Mouse (Mus musculus) right cerebral cortex, postnatal 4 days (tissue): ENCODE measurements around the gene Uba2.
"Not testable (repeated sequence)": the region's sequence is repeated elsewhere in the genome, so short reads cannot be mapped to it uniquely, and the experiment has no call there.

ENCODE experiments used
- DNase-seq: peaks from one replicate; pipeline ENCODE4 v3.0.0-alpha.2; 2022

Uba2 gene

DNA sequence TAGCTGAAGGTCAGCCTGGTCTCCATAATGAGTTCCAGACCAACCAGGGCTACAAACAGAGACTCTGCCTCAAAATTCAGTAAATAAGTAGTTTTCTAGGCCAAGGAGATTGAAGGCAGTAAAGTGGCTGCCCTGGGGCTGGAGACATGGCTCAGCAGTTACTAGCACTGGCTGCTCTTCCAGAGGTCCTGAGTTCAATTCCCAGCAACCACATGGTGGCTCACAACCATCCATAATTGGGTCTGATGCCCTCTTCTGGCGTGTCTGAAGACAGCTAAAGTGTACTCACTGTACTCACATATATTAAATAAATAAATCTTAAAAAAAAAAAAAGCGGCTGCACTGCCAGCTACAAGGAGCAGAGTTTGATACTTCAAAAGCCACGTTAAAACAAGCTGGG lies 3.4 kb downstream of the Uba2 start:
- DNase-seq = no peak

DNA sequence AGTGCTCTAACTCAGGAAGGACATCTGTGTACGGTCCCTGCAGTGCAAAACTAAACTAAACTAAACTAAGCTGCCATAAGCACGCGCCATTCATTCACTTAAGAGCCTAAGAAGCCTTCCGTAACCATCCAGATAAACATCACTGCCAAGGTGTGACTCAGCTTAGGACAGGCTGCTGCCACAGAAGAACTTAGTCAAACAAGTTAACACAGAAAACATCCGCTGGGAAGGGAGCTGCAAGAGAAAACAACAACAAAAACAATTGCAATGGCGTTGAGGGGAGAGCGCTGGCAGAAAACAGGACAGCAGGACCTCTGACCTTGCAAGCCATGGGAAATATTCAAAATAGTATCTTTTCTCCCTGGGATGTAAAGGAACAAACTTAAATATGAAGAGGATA lies 4.7 kb downstream of the Uba2 start:
- DNase-seq = no peak

GRCm38 (mm10) chr7:34159167-34159566 lies 10.2 kb downstream of the Uba2 start:
- DNase-seq = no peak

DNA sequence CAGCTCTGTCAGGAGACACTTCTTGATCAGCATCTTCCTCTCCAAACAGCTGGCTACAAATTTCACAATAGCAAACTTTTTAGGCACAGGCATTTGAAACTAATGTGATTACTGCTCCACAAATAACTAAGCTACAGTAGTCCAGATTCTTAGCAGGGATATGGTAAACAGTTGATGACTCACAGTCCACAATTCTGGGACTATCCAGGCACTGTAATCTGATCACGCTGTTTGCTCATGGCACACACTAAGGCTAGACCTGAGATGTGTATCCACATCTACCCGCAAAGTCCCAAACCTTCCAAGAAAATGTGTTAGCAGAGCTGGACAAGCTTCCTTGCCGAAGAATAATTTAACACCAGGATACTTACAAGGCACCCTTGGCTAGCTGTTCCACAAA lies 11.4 kb downstream of the Uba2 start:
- DNase-seq = no peak

- DNase-seq = no peak
Observed at GRCm38 (mm10) chr7:34147193-34147592, 22.2 kb downstream of the Uba2 start.

DNA sequence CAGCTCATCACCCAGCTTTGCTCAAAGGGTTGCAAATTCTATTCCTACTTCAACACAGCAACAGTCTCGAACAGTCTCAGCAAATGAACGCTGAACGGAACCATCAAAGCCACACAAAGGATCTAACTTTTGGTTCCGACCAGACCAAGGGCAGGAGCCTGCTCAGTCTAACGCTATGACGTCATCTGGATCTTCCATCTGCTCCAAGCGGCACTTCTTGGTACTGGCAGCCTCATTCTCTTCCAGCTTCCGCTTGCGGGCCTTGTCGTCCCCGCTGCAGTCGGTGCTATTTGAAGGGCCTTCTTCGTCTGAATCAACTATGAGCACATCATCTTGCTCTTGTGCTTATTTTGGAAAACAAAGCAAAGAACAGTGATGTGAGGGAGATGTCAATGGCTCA lies 28.3 kb downstream of the Uba2 start:
- no peak for DNase-seq

GRCm38 (mm10) chr7:34139493-34139892 lies 29.9 kb downstream of the Uba2 start:
- DNase-seq = no peak

DNA sequence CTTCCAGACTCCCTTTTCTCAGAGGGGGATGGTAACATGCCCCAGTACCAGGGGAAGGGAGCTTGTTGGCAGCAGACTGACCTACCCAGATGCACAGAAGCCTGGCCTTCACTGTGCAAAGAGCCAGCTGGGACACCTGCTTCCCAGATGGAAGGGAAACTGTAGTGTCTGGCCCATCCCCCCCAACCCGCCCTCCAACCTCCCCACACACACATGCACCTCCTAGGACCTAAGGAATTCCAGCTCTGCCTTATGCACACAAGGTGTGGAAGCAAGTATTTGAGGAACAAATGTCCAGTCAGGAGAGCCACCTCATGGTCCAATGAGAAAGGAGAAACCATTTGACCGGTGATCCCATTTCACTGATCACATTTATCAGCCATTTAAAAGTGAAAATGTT lies 35.1 kb downstream of the Uba2 start:
- no peak for DNase-seq

- peak; percentile 83 for DNase-seq
Observed at GRCm38 (mm10) chr7:34133117-34133762, 36.2 kb downstream of the Uba2 start, which contains the start of gene Wtip. Gene Wtip (minus strand): TSS chr7:34133268.

DNA sequence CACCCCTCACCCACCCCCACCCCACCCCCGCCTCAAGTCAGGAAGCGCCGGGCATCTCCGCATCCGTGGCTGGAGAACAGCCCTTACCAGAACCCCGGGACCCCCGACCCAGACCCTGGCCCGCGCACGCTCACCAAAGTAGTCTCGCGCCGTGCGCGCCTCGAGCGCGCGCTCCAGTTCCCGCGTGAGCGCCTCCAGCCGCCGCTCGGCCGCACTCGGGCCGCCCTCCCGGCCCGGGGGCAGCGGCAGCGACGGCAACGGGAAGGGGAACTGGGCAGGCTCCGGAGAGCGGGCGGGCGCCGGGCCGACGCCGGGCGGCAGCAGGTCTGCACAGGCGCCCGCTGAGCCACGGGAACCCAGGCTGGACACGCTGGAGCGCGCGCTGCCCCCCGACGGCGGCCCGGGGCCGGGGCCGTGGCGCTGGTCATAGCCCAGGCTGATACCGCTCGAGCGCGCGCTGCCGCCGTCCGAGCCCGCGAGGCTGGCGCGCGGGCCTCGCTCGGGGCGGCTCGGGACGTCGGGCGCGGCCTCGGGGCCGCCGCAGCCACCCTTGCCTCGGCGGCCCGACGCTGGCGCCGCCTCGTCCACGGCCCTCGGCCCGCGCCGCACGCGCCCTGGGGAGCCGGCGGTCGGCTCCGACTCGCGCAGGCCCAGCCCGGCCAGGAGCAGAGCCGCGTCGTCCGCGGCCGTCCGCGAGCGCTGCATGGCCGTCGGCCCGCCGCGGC lies 36.9 kb downstream of the Uba2 start:
- DNase-seq = peak; percentile 56

GRCm38 (mm10) chr7:34131959-34132354 lies 37.4 kb downstream of the Uba2 start:
- DNase-seq = no peak

GRCm38 (mm10) chr7:34131118-34131517 lies 38.3 kb downstream of the Uba2 start:
- DNase-seq = no peak

- DNase-seq = no peak
Observed at GRCm38 (mm10) chr7:34126291-34126690, 43.1 kb downstream of the Uba2 start.

DNA sequence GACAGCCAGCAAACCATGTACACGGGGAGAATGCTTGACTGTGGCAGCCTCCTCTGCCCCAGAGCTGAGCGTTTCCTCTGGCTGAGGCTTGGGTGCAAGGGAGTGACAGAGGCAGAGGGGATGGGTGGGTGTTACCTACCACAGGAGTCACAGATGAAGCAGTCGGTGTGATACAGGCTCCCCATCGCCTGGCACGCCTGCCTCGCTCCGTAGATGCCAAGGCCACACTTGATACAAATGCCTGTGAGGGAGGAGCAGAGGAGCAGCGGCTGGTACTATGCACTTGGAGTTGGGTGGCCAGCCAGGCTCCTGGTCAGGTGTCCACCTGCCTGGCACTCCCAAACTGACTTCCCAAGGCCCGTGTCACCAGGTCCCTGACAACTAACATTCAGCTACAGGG lies 44.1 kb downstream of the Uba2 start:
- no peak for DNase-seq

DNA sequence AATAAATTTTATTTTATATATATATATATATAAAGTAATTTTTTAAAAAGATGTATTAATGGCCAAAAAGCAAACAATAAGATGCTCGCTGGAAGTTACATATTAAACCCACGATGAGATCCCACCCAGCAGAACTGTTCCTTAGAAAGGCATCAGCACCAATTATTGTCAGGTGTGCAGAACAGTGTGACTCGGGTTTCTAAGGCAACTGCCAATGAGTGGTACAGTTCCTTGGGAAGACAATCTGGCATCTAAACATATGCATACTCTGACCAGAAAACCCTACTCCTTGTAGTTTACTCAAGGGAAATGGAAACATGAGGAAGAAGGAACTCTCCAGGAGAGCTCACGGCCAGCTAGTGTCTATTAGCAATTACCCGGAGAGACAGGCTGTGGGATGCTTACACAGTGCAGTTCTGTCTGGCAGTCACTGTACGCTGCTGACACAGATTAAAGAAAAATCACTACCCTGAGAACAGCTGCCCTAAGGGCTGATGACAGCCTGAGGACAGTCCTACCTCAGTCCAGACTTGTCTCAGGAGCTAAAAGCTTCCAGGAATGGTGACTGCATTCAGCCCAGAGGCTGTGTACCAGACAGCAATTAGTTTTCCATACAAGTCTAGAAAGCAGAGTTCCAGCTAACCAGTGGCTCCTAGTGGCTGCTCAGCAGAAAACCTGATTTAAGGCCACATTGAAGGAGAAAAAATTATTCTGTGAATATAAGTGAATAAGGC lies 46.2 kb downstream of the Uba2 start:
- DNase-seq = no peak

GRCm38 (mm10) chr7:34120636-34121035 lies 48.8 kb downstream of the Uba2 start:
- DNase-seq = not testable (repeated sequence)

DNA sequence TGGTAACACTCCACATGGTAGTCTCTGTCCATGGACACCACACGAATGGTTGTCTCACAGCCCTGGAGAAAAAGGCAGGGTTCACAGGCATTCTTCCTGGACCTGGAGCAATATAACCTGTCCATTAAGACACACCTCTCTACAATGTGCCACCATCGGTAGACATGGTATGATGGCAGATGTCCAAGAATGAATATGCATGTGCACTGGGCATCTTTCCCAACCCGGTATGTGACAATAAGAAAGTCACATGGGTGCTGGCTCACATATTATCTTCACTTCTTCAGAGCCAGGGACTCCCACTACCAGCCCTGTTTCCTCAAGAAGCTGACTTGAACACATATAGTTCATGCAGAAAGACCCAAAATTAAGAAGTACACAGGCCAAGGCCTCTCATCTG lies 52.8 kb downstream of the Uba2 start:
- DNase-seq = no peak

DNA sequence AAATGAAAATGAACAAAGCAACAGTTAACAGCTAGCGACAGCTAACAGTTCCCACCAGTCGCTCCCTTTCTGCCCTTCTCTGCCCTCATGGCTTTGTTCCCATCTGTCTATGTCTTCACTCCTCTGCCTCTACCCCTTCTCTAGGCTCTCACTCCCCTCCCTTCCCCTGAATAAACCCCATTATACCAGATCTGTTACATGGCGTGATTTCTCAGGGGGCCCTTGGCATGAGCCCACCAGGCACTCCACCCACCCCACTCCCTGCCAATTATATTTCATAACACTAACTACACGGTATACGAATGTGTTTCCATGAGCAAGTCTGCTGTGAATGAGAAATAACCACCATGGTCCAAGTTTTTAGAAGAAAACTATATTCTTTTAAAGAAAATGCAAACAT lies 60.2 kb downstream of the Uba2 start:
- DNase-seq = no peak

DNA sequence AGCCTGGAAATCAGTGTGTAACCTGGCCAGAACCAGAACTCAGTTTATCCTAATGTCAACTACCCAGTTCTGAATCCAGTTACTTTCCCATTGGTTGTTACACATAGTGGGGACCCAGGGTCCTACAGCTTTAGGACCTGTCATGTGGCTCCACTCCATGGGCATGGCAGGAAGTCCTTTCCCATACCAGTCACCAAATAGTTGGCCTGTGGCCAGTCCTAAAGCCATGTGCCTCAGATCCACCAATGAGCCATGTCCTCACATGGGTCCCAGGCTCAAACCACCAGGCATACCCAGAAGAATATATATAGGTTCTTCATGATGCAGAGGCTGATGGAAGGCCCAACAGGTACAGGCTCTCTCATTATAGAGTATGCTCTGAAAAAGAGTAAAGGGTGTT lies 68.1 kb downstream of the Uba2 start:
- no peak for DNase-seq

DNA sequence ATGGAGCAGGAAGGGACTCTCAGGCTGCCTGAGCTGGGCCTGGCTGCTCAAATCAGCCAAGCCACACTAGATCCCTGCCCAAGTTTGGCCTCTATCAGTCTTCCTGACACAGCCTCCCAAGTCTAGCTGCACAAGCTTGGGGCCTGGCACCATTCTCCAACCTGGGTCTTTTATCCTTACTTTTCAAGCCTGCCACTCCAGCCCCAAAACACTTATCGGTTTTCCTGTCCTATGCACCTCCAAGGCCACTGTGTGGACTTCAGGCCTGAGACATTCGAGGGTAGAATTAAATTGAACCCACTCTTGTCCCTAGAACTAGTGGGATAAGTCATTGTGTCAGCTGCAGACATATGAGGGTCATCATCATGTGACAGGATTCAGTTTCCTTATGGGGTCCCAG lies 69.4 kb downstream of the Uba2 start:
- no peak for DNase-seq

GRCm38 (mm10) chr7:34094911-34095481 lies 74.4 kb downstream of the Uba2 start, which contains the start of gene Scgb1b30:
Gene Scgb1b30 (plus strand): TSS chr7:34095431.
- DNase-seq = no peak
